Mouse (Mus musculus) urinary bladder, postnatal 36 days (tissue): ENCODE results near the gene St3gal5.
"Not testable (repeated sequence)": the region's sequence is repeated elsewhere in the genome, so short reads cannot be mapped to it uniquely, and the experiment has no call there.

ENCODE experiments used
- DNase-seq, 2 experiments: peaks; one replicate each; pipeline ENCODE4 v3.0.0; 2022; ENCODE audit warnings: low spot score in 2 of 2, mixed read lengths in 1 of 2

St3gal5 gene

DNA sequence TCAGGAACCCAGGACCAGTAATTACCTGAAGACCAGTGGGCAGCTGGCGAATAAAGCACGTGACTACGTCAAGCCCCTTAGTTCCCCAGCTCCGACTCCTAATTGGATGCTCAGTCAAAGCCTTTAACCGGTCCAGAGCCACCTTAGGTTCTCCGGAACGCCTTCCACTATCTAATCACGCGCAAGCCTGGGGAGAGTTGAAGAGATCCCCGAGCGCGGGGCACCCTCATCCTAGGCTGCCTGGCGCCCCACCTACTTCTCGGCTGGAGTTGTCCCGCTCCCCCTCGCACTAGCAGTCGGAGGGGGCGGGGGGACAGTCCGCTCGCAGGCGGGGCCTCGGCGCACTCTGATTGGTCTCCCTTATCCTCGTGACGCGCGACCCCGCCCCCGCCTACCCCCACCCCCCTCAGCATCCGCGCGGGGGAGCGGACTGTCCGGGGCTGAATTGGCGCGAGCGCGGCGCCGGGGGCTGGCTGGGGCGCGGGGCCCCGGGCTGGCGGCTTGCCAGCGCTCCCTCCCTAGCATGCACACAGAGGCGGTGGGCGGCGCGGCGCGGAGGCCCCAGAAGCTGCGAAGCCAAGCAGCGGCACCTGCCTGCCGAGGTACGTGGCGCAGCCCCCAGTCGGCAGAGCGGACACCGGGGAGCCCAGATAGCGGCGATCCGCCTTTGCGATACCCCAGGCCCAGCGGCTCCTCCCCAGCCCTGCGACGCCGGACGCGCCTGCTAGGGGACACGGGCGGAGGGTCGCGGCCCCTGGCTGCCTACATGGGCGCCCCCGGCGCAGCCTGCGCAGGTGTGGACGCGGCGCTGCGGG, at the start of gene St3gal5:
St3gal5 (plus strand) TSS at position 412 of the 815 bp plus-strand sequence.
- peak; percentile 72 to 84 for DNase-seq

DNA sequence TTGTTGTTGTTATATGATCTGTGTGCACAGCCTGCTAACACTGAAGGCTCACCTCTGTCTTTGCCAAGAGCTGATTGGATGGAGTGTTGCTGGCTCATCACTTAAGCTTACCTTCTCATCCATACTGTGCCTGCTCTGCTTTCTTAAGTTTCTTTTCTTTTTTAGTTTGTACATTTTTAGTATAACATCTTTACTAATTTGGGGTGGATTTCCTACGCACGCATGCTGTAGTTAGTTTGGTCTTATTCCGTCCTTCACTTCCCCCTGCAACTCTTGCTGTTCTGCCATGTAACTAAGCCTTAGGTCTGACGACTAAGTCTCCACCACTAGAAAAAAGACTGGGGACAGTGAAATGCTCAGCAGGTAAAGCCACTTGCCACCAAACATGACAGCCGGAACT, 48.7 kb upstream of the St3gal5 start:
- no peak for DNase-seq

DNA sequence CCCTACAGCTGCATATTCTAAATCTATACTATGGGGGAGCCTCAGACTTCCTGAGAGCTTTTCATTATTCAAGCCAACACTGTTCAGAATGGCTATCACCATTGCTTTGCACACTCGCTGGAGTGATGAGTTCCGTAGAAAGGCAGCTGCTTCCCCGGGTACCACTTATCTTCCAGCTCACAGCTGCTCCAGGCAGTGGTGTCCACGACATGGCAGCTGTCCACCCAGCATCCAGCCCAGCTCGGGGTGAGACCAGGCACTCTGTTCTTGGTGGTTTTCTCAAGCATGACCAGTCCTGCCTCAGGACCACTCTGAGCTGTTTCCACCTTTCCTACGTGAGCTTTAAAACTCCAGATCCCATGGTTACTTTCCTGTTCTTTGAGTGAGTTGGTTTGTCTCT, 47.5 kb upstream of the St3gal5 start:
- DNase-seq, result no peak

DNA sequence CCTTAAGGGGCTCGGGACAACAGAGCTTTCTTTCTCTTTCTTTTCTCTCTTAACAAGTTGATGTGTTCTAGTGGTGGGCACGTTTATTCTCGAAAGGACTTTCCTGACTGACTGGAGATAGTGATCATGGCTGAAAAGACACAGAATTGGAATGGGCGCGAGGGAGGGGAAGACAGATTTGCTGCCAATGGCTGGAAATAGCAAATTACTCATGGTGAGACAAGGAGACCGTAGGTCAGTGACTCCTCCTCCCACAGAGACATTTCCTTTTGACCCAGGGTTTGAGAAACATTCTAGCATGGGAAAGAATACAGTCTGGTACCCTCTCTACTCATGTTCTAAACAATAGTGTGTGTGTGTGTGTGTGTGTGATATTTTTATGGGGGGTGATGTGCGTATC, 46.6 kb upstream of the St3gal5 start:
- no peak for DNase-seq

DNA sequence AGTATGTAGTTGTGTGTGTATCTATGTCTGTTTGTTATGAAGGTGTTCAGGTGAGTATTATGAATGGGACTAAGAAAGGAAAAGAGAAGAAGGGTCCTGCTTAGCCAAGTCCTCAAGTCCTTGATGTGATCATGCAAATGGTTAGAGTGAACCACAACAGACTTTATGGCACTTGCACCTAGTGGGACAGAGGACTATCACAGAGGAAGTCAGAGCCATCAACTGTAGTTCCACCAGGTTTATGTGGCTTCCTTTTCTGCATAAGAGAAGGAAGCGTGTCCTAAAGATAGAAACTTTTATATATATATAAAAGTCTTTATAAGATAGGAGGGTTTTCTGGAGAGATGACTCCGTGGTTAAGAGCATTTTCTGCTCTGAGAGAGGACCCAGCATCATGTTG, 46.1 kb upstream of the St3gal5 start:
- DNase-seq, result no peak

DNA sequence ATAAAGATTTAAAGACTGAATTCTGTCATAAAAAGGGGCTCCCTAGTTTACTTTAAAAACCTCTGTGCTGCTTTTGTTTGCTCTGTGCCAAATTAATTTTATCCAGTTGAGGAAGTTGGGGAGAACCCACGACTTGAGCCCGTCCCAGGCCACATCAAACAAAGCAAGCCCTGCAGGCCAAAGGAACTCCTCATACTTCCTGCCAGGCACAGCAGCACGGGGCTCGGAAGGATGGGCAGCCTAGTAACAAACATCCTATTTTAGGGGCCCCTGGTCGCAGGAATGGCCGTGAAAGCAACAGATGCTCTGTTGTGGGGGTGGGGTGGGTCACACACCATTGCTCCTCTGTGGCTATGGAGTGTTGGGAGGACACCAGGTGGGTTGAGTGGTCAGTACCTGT, 45.6 kb upstream of the St3gal5 start:
- no peak for DNase-seq

DNA sequence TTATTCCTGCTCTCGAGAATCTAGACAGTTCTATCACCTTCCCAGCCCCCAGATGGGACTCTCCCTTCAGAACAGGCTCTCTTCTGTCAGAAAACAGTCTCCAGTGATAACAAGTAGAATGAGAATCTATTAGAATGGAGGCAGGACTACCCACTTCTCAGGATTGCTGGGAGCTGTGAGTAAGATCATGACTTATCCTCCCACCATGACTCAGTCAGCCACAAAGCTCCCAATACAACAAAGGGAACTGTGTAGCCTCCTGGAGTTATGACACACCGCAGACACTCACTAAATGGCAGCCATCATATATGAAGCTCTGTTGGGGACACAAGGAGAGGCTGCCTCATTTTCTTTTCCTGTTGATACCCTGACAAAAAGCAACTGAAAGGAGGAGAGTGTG, 40.8 kb upstream of the St3gal5 start:
- DNase-seq, result no peak

DNA sequence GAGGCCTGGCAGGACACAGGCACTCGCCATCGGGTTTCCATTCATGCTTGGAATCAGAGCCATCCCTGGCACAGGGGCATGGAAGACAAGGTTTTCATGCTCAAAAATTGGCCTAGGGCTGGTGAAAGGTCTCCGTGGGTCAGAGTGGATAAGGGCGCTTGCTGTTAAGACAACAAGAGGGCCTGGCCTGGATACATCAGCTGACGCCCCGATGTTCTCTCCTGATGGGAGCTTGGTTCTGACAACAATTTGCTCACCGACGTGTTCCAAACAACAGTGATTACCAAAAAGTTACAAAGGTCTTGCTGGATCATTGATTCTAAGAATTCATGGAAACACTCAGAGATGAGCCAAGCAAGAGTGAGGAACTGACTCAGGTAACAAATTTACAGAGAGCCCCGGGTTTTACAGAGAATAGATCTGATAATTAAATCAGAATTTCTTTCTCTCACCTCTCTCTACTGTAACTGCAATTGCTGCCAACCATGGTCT, 38.9 kb upstream of the St3gal5 start:
- no peak for DNase-seq

DNA sequence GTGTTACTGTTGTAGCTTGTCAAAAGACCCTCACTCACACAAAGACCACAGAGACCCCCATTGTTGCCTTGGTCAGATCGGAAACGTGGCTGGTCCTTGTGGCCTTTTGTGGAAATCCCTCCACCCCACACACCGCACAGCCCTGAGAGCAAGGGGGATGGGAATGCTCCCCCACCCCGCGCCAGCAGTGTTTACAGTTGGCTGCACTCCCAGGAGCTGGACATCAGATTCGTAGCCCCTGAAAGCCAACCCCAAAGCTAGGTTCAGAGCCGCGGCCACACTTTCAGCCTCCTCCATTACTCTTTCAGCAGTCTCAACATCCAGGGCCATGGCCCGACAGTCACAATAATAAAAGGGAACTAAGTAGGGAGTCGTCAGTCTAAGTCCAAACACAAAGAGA, 36.7 kb upstream of the St3gal5 start:
- not testable (repeated sequence) for DNase-seq

DNA sequence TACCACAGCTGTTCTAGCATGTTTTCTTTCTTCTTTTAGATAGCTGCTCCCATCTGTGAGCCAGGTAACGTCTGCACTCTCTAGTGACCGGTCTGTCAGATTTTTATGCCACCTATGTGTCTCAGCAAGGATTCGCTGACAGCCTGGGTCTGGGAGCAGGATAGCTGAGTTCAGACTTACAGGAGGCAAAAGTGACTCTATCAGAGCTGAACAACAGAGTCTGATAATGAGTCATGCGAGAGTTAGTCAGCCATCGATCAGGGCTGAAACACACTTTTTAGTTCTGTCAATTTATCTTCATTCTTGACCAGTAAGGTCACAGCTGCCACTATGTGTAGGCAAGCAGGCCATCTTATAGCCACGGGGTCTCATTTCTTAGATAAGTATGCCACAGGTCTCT, 33.7 kb upstream of the St3gal5 start:
- no peak for DNase-seq

DNA sequence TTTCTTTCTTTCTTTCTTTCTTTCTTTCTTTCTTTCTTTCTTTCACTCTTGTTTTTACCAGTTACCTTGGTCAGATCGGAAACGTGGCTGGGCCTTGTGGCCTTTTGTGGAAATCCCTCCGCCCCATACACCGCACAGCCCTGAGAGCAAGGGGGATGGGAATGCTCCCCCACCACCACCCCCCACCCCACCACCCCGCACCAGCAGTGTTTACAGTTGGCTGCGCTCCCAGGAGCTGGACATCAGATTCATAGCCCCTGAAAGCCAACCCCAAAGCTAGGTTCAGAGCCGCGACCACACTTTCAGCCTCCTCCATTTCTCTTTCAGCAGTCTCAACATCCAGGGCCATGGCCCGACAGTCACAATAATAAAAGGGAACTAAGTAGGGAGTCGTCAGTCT, 31.4 kb upstream of the St3gal5 start:
- no peak for DNase-seq

DNA sequence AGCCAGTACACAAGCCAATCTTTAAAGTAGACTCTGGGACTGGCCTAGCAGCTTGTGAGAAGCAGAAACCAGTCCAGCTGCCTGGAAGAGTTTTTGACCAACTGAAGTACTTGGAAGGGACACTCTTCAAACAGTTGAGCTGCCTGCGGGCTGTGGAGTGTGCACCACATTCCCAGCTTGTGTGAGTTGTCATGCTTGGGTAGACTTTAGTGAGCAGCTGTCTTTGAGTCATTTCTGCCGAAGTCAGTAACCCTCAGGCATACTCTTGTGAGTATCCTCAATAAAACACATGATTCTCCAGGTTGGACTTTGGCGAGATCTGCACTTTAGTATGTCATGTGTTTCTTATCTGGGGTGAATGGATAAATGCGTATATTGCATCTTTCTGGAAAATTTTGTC, 29.0 kb upstream of the St3gal5 start:
- no peak for DNase-seq

DNA sequence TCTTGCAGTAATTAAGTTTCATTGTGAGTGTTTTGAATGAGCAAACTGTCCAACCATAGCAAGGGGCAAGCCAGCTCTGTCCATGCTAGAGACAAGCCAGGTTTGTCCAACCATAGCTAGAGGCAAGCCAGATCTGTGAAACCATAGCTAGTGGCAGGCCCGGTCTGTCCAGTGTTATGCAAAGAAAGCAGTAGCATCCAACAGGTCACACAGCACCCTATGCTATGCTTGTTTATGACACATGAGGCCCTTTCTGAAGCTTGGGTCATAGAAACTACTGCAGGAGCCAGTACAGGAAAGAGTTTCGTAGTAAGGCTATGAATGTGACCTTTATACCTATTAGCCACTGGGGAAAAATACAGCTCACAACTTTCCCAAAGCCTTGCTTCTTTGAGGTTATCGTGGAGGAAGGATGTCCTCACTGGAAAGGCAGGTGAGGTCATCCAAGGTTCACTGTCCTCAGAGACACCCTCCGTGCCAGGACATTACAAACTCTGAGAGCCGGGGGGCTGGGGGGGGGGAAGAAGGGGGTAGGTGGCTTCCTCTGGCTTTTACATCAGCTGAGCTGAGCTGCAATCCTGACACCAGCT, 26.0 kb upstream of the St3gal5 start:
- DNase-seq, result no peak

DNA sequence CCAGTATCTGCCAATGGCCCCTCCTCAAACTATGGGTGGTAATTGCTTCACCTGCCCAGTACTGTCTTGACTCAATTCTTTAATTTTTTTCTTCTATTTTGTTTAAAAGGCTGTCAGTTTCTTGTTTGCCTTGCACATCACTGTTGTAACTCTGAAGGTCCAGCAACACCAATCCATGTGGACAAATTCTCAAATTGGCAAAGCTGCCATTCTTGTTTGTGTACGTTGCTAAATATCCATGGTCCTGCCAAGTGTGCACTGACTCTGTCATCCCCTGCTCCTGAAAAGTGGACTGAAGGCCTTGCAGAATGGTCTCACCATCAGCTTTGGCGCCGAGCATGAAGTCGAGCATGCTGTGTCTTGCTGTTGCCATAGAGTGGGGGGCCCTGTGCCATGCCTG, 23.6 kb upstream of the St3gal5 start:
- DNase-seq, result no peak

DNA sequence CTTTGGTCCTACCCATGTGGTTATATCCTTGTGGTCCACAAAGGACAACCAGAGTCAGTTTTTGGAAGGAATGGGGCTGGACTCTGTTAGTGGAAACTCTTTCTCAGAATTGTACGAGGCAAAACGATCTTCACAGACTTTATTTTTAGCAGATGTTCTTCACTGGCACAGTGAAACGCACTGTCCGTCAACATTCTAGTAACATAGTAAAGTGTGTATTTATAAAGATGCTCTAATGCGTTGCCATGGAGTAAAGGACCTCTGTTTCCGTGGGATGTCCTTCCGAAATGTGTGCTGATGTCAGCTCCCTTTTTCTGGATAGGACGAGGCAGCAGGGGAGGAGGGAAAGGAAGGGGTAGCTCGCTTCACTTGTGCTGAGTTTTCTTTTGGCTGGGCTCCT, 20.9 kb upstream of the St3gal5 start:
- DNase-seq, result no peak

DNA sequence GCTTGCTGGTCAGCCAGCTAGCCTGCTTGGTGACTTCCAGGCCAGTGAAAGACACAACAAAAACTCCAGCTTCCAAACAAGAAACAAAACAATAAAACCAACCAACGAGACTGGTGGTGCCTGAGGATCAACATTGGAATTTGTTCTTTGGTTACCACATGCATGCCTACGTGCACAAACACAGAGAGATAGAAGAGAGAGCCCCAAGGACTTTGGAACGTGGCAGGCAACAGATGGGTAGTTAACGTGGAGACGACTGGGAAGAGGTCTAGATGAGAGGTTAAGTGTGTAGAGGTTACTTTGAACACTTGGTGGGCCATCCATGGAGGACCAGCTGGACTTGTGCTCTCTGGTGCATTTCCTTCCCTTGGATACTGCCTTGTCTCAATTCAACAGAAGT, 19.2 kb upstream of the St3gal5 start:
- no peak for DNase-seq

DNA sequence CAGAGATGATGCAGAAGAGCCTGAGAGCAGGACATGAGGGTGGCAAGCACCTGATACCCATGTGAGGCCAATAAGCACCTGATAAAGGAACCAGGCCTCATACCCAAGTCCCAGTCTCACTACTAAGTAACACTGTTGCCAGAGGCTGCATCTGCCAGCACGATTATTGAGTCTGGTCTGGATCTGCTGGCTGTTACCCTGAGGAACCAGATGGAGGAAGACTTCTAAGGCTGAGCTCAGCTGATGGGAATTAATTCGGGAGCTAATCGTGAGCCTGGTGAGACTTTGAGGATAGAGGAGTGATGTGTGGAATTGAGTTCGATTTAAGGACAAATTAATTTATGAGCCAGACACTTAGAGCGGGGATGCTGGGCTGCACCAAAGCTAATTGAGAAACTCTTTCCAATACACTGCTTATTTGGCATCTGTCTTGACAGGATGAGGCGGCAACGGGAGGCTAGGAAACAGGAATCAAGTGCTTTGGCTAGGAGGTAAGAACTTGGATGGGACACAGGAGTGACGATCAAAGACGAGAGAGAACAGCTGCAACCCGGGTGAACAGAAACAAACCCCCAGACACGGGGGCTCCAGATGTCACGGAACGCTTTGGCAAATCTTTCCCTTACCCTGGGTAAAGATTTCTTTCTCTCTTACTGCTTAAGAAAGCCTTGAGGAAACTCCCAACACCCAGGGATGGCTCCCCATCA, 15.9 kb upstream of the St3gal5 start:
- DNase-seq, result no peak

DNA sequence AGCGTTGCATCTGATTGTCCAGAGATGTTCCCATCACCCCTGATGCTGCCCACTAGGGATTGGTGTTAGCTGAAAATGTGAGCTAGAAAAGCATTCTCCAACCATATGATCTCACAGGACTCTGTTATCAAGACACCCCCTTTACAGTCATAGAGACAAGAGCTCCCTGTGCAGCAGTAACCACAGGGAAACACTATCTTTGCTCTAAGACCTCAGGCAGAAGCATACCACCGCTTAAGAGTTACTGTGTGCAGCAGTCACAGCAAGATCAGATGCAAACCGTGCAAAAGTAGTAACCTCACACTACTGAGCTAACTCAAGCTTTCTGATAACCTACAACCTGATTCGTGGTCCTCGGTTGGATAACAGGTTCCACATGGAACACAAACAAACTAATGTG, 10.0 kb upstream of the St3gal5 start:
- DNase-seq, result no peak

DNA sequence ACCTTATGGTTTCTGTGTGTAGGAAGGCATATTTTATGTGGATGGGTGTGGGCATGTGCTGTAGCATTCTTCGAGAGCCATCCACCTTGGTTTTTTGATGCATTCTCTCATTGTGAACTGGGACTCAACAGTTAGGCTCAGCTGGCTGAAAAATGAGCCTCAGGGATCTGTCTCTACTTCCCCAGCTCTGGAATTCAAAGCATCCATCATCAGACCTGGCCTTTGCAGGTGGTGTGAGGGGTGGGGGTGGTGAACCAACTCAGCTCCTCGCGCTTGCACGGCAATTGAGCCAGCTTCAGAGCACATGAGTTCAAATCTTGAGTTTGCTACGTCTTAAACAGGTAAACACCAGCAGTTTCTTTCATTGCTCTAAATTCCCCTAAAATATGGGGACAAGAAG, 7.5 kb upstream of the St3gal5 start:
- no peak for DNase-seq

DNA sequence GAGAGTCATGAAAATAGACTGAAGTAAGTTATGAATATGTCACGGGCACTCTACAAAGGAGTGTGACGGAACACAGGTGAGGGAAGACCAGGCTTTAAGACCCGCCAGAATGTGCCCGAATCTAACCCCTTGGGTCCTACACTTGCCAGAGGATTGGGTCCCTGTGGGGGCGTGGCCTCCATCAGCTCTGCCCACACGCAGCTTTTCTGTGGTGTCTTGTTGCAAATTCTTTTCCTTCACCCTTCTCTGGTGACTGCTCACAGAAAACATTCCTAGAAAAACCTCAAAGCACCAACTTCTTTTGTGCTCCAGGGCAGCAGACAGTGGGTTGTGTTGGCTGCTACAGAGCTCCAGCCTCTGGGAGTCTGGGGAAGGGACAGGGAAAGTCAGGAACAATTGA, 6.4 kb upstream of the St3gal5 start:
- no peak for DNase-seq

DNA sequence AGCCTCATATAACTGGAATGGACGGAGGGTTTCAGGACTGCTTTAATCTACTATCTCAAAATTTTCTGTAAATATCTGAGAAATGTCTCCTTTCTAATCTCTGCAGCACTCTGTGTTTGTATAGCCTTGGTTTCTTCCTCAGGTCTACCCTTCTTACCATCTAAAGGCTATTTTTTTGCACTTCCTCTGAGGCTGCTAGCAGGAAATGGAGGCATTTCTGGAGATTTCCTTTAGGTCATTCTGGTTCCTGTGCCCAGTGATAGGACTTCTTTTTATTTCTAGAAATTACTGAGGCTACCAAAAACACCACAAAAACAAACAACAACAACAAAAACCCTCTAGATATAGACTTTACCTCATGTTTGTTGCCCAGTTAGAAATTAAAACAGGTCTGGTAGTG, 4.3 kb upstream of the St3gal5 start:
- no peak for DNase-seq

DNA sequence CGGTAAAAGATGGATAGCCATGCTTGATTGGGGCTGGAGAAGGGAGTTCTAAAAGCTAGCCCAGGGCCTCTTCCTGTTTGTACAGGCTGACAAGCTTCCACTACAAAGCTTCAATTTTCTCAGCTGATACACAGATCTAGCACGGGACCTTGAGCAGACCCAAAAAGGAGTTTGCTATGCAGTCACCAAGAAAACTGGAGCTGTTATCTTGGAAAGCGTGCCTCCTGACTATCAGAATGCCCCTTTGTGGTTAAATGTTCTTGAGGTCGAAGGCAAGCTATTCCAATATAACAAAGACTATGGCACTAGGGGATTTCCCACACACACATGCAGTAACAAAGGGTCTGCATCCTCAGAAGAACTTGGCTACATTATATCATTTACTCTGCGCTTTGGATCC, 1.2 kb upstream of the St3gal5 start:
- no peak for DNase-seq

DNA sequence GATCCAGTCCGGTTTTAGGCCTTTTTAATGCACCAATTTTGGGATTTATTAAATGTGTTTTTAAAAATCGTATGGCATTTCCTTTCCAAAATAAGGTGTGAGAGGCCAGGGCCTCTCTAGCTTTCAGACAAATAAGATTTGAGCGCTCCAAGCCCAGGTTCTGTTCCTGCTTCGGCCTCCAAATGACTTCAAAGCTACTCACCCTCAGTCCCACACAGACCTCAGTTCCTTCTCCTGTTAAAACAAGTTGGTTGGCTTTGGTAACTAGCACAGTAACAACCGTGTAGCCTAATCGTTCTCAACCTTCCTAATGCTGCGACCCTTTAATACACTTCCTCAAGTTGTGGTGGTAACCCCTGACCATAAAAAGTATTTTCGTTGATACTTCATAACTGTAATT, 723 bp upstream of the St3gal5 start:
- no peak for DNase-seq
